ENCODE assay signal across 8 mouse cellular contexts in the genomic region with DNA sequence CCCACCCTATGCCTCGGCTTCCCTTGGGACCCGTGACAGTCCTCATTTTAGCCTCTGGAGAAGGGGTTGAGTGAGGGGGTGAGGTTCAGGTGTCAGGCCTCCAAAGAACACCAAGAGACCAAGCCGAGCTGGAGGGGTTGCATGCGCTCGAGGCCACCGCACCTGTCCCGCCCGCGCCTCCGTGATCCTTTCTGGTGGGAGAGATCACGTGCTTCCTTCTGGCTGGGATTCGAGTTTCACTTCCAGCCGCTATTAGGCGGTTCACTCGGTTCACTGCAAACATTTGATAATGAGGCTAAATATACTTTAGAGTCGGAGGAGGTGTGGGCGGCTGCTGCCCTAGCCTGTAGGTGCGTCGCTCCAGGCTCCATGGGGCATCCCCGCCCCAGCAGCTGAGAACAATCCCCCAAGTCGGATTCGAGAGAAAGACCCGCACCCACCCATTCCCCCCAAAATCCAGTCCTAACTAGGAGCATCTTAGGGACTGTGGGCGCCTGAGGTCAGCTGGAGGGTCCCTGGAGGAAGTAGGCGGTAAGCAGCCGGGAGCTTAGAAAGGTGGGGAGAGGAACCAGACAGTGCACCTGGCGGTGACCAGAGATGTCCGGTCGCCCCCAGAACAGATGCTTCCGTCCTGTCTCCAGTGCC. TPM values are rescaled to one million over a fixed set of nuclear protein-coding genes. Genes with fewer than 3 reads are reported as not detected.
DNase-seq lines count a peak whose midpoint lies in the region; ATAC-seq lines count a peak whose summit lies in the region.

No protein-coding gene starts in this region.

- peak overlapping the region; percentile 93 for H3K4me2 ChIP-seq in embryonic facial prominence, embryonic 15.5 days (replicated peaks)

- H3K4me1 ChIP-seq in embryonic facial prominence, embryonic 15.5 days = peaks cover 52% of the 10 kb centered on the region
- H3K4me1 ChIP-seq in midbrain, embryonic 10.5 days = peaks cover 54% of the 10 kb centered on the region

- no peaks in the 10 kb centered on the region; the same call in 1 of the 2 replicates for H3K9me3 ChIP-seq in embryonic facial prominence, embryonic 15.5 days (replicated peaks)
- peaks cover 15% of the 10 kb centered on the region for H3K9me3 ChIP-seq in midbrain, embryonic 10.5 days (replicated peaks)

- WGBS in embryonic facial prominence, embryonic 15.5 days = 3% methylated on average over 30 of the region's 30 CpGs
- 2% methylated on average over 30 of the region's 30 CpGs for WGBS in midbrain, embryonic 10.5 days

- peaks cover 50% of the 10 kb centered on the region for H3K27me3 ChIP-seq in embryonic facial prominence, embryonic 15.5 days
- H3K27me3 ChIP-seq in midbrain, embryonic 10.5 days (ENCODE audit: low read depth, poor library complexity, severe bottlenecking) = peaks cover 78% of the 10 kb centered on the region

- ATAC-seq in embryonic facial prominence, embryonic 15.5 days (ENCODE audit: insufficient number of reproducible peaks, low FRiP score, low TSS enrichment, low read depth) = no peak

- peak; percentile 23 for DNase-seq in ovary, postnatal 14 days (ENCODE audit: low spot score)
- DNase-seq in ovary, postnatal 10 days (ENCODE audit: low spot score) = no peak
- DNase-seq in heart, postnatal 4 days = peak; percentile 76
- DNase-seq in layer of hippocampus, postnatal 36 days = peak; percentile 38 to 42
- no peak for DNase-seq in midbrain, embryonic 10.5 days (ENCODE audit: low spot score)
- DNase-seq in thymus, postnatal 14 days = no peak
- DNase-seq in frontal cortex, postnatal 25 days (ENCODE audit: low spot score in 2 of 2) = no peak

- H3K36me3 ChIP-seq in embryonic facial prominence, embryonic 15.5 days = no peaks in the 10 kb centered on the region
- H3K36me3 ChIP-seq in midbrain, embryonic 10.5 days = no peaks in the 10 kb centered on the region

- H3K27ac ChIP-seq in embryonic facial prominence, embryonic 15.5 days (replicated peaks) = no peak overlapping the region
- peak overlapping the region; percentile 52; the same call in 1 of the 2 replicates for H3K27ac ChIP-seq in midbrain, embryonic 10.5 days (replicated peaks)

- H3K4me3 ChIP-seq in embryonic facial prominence, embryonic 15.5 days (replicated peaks) = peak overlapping the region; percentile 85
- peak overlapping the region; percentile 77 for H3K4me3 ChIP-seq in midbrain, embryonic 10.5 days

- H3K9ac ChIP-seq in embryonic facial prominence, embryonic 15.5 days = no peak overlapping the region

RNA-seq across cellular contexts. Expression of gene Pdgfa, which starts 0.9 kb away (rescaled TPM):
- 69.5 and 84.2 TPM in 2 replicates for polyA plus RNA-seq in embryonic facial prominence, embryonic 15.5 days (2015; fragmentation: Nextera tagmentation; extraction: Ambion mirVana)
- 10 to 100 TPM; 54.5 to 59.3 TPM for total RNA-seq in heart, postnatal 4 days (2021)
- 10 to 100 TPM; 36.1 to 40.8 TPM for total RNA-seq in layer of hippocampus, postnatal 36 days (2021)
- polyA plus RNA-seq in midbrain, embryonic 10.5 days (2016; fragmentation: Nextera tagmentation; extraction: Ambion mirVana) = 4.8 and 6.8 TPM in 2 replicates

Comparison
In these comparisons a context has a peak if more than half of its experiments do, and no peak if none do; other contexts are left out.
1. DNase-seq: peak in ovary, postnatal 14 days (single experiment), heart, postnatal 4 days (single experiment) and layer of hippocampus, postnatal 36 days (2 of 2); none in ovary, postnatal 10 days (single experiment), midbrain, embryonic 10.5 days (single experiment), thymus, postnatal 14 days (single experiment) and frontal cortex, postnatal 25 days (0 of 2).